Mouse (Mus musculus) CD4-positive helper T cell, adult 2 months (primary cell): ENCODE measurements around the gene Atp1a4.

Experiments
- DNase-seq: peaks from one replicate; pipeline ENCODE4 v3.0.0-alpha.2; 2012; ENCODE audit warnings: low read depth, missing footprints, low spot score

Gene Atp1a4

DNA sequence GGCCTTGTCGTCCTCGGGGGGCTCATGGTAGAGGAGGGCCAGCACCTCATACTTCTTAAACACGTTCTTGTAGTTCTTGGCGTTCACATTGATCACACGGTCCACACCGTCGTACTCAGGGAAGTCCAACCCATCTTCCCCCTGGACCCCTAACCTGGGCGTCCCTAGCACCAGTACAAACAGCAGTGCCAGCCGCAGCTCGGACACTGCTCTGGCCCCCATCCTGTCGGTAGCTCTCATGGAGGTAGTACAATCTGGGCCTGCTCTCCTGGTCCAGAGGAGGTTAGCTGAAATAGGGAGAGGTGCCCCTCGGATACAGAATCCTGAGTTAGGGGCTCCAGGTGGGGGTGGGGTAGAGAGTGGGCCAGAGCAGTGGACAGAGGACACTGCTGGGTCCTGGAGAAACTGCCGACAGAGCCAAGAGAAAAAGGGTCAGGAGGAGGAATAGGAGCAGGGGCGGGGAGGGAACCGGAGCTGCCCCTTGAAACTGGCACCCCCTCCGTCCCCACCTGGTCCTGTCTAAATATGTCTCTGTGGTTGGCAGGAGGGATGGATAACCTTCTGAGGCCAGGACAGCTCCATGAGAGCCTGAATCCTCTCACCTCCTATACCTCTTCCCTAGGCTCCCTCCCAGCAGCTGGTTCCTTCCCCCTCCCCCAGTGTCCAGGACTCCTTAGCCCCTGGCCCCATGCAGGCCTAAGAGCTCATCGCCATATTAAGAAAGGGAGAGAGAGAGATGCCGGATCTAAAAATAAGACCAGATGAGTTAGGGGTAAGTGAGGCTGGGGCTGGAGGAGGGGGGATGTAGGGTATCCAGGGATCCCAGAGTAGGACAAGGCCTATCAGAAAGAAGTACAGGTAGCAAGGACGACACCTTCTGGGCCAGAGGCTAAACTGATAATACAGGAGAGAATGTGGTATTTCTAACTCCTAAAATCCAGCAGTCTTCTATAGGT lies 38.5 kb downstream of the Atp1a4 start, which contains the start of gene Casq1:
Casq1 (minus strand) TSS at position 418 of the 956 bp plus-strand sequence.
- no peak for DNase-seq

DNA sequence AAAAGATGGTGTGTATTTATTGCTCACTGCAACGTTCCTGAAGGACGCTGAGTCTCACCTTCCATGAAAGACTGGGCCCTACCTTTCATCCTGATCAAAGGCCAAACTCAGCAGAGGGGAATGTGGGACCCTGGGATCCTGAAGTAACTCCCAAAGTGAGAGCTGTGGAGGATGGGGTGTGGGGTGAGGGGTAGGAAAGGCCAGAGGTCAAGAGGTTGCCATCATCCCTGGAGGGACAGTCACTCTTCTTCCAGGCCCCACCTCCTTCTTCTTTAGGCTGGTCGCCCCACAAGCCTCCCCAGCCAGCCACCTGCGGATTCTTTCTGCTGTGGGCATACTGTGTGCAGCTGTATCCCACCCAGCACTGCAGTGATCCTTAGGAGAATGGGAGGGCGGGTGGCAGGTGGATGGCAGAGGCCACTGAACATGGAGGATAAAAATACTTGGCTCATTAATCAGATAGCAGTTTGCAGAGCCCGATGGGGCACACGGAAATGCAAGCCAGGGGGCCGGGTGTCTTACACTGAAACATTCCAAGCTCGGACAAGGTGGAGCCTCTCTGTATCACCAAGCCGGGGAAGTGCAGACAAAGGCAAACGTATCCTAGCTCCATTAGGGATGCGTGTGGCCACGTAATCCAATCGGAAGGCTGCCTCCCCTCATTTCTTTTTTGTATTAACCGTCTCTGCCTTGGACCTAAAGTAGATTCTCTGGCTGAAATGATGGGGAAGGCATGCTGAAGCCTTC lies 39.9 kb downstream of the Atp1a4 start:
- no peak for DNase-seq

DNA sequence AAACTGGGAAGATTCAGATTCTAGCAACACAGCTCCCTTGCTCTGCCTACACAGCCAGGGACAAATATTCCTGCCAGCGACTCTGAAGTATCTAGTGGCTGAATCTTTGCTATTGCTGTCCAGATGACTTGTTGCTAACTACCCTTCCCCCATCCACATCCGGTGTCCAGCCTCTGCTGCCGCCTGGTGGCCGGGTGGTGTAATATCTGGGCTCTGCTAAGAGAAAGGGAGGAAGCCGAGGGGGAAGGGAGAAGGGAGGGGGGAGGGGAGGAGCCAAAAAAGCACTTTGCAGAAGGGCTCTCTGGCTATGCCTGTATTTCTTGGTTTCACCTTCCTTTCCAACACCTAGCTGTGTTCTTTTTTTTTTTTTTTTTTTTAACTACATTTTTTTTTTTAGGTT lies 41.1 kb downstream of the Atp1a4 start:
- peak; percentile 86 for DNase-seq

DNA sequence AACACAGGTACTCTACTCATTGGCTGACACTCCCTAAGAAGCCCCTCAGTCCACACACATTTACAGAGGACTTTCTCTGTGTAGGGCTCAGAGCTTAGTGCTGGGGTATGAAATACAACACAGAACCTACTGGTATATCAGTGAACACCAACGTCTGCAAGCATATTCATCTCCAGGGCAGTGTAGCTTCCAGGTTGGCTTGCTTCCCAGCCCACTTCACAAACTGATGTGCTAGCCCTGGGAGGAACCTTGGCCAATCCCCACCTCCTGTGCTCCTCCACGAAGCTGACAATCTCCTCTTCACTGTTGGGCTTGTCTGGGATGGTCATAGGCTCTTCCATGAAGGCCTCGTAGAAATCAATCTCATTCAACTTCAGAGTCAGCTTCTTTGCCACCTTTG lies 43.5 kb downstream of the Atp1a4 start:
- no peak for DNase-seq

DNA sequence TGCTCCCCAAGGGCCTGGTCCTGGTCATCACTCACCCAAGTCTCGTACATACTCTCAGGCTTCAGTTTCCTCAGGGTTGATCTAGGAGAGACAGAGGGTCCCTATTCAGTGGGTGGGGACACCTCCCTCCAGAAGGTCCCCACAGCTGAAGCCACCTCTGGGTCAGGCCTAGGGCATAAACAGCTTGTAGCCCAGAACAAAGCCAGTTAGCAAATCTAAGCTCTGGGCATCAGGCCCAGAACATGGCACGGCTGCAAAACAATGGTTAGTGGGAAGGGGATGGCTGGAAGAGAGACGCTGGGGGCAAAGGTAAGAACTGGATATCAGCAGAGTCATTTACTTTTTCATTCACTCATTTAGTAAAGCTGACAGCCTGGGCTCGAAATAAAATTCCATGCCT lies 44.4 kb downstream of the Atp1a4 start:
- DNase-seq, result no peak

DNA sequence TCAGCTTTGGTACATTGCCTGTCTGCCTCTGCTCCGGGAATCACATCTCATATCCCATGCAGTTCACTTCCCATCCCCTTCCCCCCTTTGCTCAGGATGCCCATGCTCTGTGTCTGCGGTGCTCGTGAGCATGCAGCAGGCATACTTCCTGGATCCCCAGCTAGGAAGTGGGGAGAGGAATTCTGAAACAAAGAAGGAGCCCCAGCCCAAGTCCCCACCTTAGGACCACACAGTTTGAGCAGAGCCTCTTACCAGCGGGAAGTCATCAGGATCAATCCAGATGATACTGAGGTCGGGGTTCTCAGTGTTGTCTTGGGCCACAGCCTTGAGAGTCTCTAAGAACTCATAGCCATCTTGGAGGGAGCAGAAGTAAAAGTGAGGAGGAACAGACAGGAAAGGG lies 45.4 kb downstream of the Atp1a4 start:
- DNase-seq, result no peak

DNA sequence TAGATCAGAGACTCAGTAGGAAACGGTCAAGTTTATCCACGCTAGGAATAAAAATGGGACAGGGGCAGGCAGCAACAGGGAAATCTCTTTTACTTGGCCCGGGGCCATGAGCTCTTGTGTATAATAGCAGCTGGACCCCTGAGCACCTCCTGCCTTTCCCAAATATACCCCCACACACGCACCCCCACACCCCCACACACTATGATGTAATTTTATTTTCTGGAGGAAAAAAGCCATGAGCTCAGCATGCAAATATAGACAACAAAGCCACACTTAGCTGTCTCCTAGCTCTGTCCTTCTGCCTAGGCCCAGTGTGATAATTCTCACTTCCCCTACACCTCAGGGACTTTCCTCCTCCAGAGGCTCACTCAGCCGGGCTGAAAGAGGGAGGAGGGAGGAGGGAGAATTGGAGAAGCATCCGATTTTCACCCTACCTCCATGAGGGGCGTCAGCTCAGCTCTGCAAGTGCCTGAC lies 51.1 kb downstream of the Atp1a4 start:
- DNase-seq, result no peak

DNA sequence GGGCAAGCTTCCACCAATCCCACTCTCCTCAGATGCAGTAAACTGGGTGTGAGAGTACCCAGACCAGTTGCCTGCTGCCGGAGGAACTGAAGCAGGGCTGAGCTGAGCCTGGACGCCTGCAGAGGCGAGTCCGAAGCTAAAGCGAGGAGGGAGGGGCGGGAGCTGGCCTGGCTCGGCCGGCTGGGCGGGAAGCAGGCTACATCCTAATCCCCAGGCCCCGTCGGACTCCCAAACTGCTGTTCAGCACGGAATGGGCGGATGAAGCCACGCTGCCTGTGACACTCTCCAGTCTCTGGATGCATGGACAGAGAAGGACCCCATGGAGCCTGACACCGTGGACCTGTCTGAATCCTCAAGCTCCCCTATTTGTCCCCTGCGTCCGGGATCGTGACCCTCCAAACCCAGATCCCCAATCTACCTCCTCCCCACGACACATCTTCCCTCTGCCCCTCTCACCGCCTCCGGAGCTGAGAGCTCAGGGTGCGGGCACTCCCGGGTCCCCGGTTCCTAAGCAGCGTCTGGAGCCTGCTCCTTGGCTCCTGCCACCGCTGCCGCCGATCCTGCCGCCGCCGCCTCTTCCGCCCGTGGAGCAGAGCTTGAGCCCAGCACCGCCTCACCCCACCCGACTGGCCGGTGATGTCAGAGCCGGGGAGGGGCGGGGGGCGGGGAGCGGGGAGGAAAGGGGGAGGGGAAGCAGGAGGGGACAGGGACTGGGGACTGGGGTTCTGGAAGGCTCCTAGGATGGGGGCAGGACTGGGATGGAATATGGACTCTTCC lies 51.9 kb downstream of the Atp1a4 start, which contains the start of gene Pea15a:
Pea15a (minus strand) TSS at position 664 of the 777 bp plus-strand sequence.
- DNase-seq, result peak; percentile 71

DNA sequence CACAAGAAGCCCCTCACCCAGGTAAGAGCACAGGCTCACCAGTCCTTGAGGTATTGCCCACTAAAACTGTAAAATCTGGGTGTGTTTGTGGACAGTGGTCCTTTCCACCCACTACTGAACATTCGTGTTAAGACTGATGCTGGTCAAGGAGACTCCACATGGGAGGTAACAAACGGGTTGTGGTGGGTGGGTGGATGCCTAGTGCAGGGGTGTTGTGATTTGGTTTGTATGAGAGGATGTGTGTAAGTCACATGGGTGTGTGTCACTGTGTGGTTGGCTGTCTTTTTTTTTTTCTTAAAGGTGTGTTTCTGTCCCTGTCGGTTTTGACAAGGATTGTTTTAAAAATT lies 52.5 kb downstream of the Atp1a4 start:
- peak; percentile 68 for DNase-seq

DNA sequence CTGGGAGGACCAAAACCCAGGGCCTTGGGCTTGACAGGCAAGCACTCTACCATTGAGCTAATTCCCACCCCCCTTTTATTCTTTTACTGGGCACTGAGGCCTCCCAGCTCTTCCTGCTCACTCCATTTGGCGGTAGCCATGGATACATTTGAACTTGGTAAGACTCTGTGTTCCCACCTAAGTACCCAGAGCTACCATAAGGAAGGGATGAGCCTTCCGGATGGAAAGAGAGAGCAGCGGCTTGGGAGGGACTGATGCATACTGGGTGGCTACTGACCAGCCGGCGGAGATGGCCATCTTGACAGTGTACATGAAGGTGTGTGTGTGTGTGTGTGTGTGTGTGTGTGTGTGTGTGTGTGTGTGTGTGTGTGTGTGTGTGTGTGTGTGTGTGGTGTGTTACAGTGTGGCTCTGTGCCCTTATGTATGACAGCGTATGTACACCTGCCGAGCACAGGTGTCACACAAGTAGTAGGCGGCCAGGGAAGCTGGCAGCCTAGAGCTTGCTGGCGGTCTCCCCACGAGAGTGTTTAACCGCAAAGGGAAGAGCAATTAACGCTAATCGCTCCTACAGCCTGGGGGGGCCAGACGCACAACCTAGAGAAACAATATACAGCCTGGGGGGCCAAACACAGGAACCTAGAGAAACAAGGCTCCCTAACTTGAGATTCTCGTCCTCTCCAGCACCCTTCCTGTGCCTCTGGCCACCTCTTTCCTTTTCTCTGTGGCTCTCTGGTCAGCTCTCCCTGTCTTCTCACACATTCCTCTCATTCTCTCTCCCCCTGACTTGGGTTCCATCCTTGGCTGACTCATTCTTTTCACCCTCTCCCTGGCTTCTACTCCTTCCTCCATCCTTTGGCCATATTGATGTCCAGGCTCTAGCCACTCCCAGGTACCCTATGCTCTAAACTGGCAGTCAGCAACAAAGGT lies 53.1 kb downstream of the Atp1a4 start:
- DNase-seq, result no peak

DNA sequence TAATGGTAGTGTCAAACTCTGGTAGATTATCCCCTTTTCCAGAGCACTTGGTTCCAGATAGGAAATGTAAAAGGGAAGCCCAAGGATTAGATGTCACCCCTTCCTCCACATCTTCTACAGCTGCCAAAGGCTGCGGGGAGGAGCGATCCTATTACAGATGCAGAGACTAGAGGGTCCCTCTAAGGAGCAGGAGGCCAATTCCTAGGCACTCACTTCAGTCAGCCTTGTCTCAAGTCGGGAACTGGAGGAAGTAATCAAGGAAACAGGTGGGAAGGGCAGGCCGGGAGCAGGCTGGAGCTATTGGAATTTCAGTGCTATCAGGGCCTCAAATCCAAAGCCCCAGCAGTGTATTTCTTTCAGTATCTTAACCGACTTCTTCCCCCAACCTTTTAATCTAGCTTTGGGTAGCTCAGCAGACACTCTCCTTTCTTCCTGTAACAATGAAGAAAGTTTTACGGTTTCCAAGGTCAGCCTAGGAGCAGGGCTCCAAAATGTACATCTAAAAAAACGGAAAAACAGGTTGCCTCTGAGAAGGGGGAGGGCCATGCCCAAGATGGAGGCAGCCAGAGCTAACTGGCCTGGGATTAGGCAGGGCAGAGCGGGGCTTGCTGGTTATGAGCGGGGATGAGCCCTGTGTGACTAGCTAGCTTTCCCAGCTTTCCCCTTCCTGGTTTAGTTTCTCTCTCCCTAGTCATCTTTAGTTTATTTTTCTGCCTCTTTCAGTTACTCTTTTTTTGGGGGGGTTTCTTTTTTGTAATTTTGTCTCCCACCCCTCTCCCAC lies 54.0 kb downstream of the Atp1a4 start:
- no peak for DNase-seq

DNA sequence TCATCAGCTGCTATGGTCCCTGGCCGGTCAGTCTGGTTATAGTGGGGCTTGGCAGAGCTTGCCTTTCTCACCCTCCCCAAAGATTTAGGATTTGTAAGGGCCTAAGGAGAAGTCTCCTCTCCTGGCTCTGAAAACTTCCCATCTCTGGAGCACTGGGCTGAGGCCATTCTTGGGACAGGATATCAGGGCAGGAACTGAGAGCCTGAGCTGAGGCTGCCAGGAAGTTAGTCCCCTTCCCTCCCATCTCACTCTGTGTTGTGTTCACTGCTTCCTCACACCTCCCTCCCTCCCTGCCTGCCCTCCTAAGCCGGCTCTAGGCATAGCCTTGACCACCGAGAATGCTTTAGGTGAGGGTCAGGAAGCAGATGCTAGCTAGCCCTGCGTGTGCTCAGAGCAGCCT lies 54.6 kb downstream of the Atp1a4 start:
- DNase-seq, result no peak

DNA sequence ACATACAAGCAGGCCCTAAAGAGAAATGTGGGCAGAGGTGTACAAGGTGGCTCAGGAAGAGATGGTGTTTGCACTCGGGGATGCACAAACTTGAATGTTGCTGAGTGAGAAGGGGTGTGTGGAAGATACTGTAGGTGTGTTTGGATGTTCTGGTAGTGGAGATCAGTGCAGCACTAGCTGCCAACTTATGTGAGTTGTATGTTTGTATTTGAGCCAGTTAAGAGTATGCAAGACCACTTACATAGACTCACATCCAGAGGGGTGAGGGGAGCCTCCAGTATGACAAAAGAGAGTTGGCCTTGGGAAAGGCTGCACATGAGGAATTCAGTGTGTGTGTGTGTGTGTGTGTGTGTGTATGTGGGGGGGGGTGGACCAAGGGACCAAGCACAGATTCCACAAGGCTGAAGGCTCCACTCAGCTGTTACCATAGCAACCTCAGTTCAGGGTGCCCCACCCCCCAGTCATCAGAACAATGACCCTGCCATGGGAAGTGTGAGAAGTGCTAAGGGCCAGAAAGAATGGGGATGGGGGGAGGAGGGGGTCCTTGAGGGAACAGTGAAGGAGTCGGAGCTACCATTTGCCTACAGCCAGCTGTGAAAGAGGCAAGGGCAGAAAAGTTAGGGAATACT lies 55.2 kb downstream of the Atp1a4 start:
- DNase-seq, result no peak

DNA sequence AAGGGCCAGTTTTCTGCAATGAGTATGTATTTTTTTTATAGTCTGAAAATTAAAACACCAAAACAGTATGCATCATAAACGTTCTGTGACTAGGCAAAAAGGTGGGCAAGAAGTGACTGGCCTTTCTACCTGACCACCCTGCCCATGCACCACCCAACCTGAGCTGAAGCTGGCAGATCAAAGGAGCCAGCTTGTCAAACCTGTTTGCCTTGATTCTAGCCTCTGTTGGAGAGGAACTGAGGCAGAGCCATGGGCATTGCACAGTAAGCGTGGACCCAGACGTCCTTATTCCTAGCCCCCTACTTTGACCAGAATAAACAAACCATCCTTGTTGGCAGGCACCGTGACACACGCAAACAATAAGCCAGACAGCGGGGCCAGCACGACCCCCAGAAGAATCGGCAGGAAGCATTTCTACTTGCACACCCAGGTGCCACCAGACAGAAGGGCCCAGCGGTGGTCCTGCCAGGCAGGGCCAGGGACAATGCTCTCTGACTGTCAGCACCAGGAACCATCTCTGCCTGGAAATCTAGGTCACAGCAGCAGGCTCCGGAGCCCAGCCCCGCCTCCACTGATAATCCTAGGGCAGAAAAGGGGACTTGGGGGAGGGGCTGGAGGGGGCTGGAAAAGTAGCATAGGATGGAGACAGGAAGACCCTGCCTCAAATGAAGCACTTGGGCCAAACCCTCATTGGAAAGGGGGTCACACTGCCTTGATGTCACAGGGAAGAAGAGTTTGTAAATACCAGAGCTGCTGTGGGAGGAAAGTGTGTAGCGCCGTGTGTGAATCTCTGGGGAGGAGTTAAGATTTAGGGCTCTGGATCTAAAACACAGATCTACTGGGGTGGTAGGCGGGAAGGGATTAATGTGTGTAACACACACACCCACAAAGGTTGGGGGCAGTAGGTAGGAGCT lies 56.0 kb downstream of the Atp1a4 start:
- DNase-seq, result no peak

DNA sequence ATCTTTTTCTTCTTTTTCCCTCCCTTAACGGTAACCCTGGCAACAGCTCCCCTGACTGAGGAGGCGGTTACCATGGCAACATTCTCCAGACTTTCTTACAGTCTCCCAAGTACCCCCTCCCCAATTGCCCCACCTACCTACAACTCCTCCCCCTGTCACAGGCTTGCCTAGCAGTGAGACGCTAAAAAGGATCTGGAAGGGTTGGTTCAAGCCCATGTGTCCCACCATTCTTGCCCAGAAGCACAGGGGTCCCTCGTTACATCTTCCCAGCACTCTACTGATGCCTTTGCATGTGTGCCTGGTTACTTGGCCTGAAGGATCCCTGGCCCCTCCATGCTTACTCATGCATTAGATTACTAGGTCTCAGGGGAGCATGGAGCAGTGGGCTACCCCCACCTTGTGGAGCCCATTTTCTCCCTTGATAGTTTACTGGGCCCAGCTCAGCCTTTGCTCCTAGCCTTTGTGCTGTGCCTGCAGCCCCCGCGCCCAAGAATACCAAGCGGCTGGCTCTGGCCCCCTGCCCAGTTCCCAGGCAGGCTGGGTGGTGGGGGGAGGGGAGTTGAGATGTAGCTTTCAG lies 57.3 kb downstream of the Atp1a4 start:
- no peak for DNase-seq

DNA sequence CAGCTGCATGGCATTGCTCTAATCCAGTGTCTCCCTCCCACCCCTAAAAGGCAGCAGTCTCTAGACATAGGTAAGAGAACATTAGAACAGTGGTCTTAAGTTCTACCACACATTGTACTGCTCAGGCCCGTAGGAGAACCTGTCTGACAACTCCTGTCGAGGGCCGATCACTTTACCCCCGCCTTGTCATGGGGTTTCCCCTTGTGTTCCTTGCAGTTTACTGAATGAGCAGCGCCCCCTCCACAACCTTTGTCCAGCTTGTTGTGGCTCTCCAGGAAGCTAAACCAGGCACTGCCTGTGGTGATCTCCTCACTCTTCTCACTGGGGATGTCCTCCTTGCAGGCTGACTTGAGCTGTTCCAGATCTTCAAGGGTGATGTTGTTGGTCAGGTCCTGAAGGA lies 58.1 kb downstream of the Atp1a4 start:
- DNase-seq, result no peak

DNA sequence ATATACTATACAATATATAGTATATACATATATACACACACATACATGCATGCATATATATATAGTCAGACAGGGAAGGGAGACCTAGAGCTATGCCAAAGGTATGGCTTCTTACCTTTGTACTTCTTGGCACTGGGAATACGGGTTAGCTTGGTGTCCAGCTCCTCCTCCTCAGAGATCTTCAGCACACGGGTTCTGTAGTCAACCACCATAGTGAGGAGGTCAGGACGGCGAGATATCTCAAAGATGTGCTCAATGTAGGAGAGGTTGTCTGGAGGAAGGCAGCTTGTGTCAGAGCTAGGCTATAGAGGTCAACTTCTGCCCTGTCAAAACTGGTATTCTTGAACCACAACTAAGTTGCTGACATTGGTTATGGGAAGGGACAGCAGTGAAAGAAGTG lies 59.2 kb downstream of the Atp1a4 start:
- no peak for DNase-seq

DNA sequence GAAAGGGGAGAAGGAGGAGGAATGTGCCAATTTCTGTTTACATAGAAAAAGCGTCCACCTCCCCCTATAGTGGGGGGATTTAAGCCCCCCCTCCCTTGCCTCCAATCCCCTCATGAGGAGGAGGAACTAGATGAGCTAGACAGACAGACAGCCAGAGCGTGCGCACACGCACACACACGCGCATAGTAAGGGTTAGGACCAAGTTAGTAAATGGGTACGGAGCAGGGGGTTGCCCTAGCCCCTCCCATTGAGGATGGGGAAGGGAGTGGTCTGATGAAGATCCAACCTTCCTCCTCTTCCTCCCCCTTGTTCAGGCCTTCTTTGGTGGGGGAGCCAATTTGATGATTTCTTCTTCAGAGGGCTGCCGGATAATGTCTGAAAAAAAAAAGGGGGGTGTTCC lies 59.9 kb downstream of the Atp1a4 start:
- DNase-seq, result no peak
